Mouse (Mus musculus) MEL (cell line): ENCODE results near the gene Orm3.

Source experiments
- CHD1 ChIP-seq: IDR thresholded peaks from 2 replicates; pipeline ENCODE4 v1.6.1; 2012; ENCODE audit warnings: low read depth, mild to moderate bottlenecking, inconsistent platforms, low read length, improper control_type of control experiment
- CTCF ChIP-seq, 3 experiments: IDR thresholded peaks in 2 of 3; conservative IDR thresholded peaks in 1 of 3; 2 replicates each; pipeline ENCODE4 v1.5.1; 2011 to 2012; ENCODE audit warnings: low read length in 3 of 3, low read depth in 2 of 3, mild to moderate bottlenecking in 2 of 3, improper control_type of control experiment in 1 of 3, inconsistent platforms in 1 of 3, mixed read lengths in 1 of 3, moderate library complexity in 1 of 3; ENCODE audit not compliant: control insufficient read depth in 1 of 3, insufficient read depth in 1 of 3, poor library complexity in 1 of 3, severe bottlenecking in 1 of 3
- MAX ChIP-seq: IDR thresholded peaks from 2 replicates; pipeline ENCODE4 v1.6.1; 2011; ENCODE audit warnings: low read length, improper control_type of control experiment
- POLR2A ChIP-seq, 2 experiments: IDR thresholded peaks; 2 replicates each; pipeline ENCODE4 v1.6.1; 2011 to 2012; ENCODE audit warnings: low read length in 2 of 2, mild to moderate bottlenecking in 2 of 2, control low read depth in 1 of 2, improper control_type of control experiment in 1 of 2, low read depth in 1 of 2, moderate library complexity in 1 of 2; ENCODE audit not compliant: control insufficient read depth in 1 of 2, insufficient read depth in 1 of 2, poor library complexity in 1 of 2
- POLR2AphosphoS5 ChIP-seq: IDR thresholded peaks from 2 replicates; pipeline ENCODE4 v1.6.1; 2012; ENCODE audit warnings: low read depth, borderline replicate concordance, mild to moderate bottlenecking, inconsistent platforms, low read length, moderate library complexity, mixed read lengths
- ZC3H11A ChIP-seq: IDR thresholded peaks from 2 replicates; pipeline ENCODE4 v1.6.1; 2012; ENCODE audit warnings: low read depth, mild to moderate bottlenecking, inconsistent platforms, low read length, improper control_type of control experiment

- TF ChIP-seq ZC3H11A (no peak), MAX (no peak), CHD1 (no peak), POLR2AphosphoS5 (no peak), CTCF (IDR thresholded peaks at IDR 0.05 in 2 of 3, conservative IDR thresholded peaks at IDR 0.05 in 1 of 3; ENCODE audit: control insufficient read depth in 1 of 3, insufficient read depth in 1 of 3, low read depth in 2 of 3, low read length in 3 of 3, poor library complexity in 1 of 3, severe bottlenecking in 1 of 3) (no peak), POLR2A (IDR thresholded peaks at IDR 0.05; ENCODE audit: control insufficient read depth in 1 of 2, insufficient read depth in 1 of 2, low read depth in 1 of 2, low read length in 2 of 2, poor library complexity in 1 of 2) (no peak)
Observed at GRCm38 (mm10) chr4:63383474-63383873, 27.5 kb downstream of the Orm3 start.
